Mouse (Mus musculus) cortical plate, adult 2 months (tissue): Measurements from ENCODE around the gene Map1b. TPM values are rescaled to one million over a fixed set of nuclear protein-coding genes. Genes with fewer than 3 reads are reported as not detected.
A peak's percentile ranks its signal among the peaks of the same experiment; 100 is the strongest.

Experiments used
- H3K27ac ChIP-seq: fragments of 200-500 bp; 2 replicates; pipeline ENCODE4 v1.5.1; 2012; ENCODE audit warnings: low read length, control low read depth, inconsistent platforms; ENCODE audit not compliant: insufficient read depth
- H3K4me1 ChIP-seq: fragments of 200-500 bp; 2 replicates; pipeline ENCODE4 v1.6.1; 2011; ENCODE audit warnings: low read length; ENCODE audit not compliant: control insufficient read depth, insufficient read depth
- H3K4me3 ChIP-seq: fragments of 200-500 bp; 2 replicates; pipeline ENCODE4 v1.5.1; 2011; ENCODE audit warnings: mild to moderate bottlenecking, low read length, control low read depth; ENCODE audit not compliant: insufficient read depth
- CTCF ChIP-seq: fragments of 200-500 bp; IDR thresholded peaks from 2 replicates; pipeline ENCODE4 v1.5.1; 2011; ENCODE audit warnings: mild to moderate bottlenecking, control low read depth, low read length; ENCODE audit not compliant: insufficient read depth; ENCODE audit errors: extremely low read depth
- POLR2A ChIP-seq: fragments of 200-500 bp; IDR thresholded peaks from 2 replicates; pipeline ENCODE4 v1.6.1; 2011; ENCODE audit warnings: mild to moderate bottlenecking, low read length, control low read depth; ENCODE audit not compliant: insufficient read depth; ENCODE audit errors: extremely low read depth
- polyA plus RNA-seq: library from polyadenylated mRNA; depleted of rRNA; stranded (reverse); fragments of >200 nt; gene quantifications from 2 replicates; pipeline ENCODE4 v1.2.3, GENCODE M21; 2012

Map1b gene
- polyA plus RNA-seq, 1 experiment: 134 TPM

DNA sequence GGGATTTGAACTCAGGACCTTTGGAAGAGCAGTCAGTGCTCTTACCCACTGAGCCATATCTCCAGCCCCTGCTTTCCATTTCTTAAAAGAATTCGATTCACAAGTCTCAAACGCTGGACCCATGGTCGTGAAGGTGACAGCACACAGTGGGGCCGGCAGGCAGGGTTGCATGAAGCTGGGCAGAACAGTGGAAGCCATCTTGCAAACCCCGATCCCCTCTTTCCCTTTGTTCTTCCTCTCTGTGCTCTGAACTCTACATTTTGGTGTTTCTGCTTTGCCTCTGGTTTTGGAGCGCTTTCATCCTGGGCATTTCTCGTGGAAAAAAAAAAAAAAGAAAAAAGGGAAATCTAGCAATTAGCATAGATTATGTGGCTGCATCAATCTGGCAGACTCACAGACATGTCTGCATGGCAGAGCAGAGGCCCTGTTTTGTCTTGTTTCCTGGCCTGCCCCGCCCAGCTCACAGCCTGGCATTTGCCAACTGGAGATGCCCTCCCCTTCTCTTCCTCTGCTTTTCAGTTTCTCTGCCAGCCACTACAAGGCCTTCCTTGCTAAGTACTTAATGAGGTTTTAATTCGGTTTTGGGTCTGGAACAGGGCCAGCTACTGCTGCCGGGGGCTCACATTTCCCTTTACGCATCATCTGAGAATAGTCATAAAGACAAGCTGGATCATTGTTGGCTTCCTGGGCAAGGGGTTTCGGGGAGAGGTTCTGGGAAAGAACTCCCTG lies 57.5 kb downstream of the Map1b start:
- no peak overlapping the region for H3K4me3 ChIP-seq
- no peak overlapping the region for H3K27ac ChIP-seq
- no peak for TF ChIP-seq CTCF
- no peak for TF ChIP-seq POLR2A

DNA sequence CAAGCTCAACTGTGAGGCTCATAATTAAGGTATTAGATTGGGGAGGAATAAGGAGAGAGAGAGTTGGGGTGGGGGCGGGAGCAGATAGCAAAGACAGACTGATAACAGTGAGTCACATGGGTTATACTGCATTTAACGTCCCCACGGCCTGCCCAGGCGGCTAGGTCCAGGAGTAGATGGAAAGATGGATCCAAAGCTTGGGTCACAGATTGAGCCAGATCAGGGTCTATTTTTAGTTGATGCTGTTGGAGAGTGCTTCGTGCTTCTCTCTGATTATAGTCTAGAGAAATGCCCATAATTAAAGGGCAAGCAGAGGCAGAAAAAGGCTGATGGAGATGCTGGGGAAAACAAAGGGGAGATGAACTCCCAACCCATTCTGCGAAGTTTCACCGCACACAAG lies 61.4 kb downstream of the Map1b start:
- Histone ChIP-seq H3K27ac (no peak overlapping the region), H3K4me1 (peaks cover 10% of the 10 kb centered on the region), H3K4me3 (no peak overlapping the region)
- TF ChIP-seq CTCF (no peak), POLR2A (no peak)

More for the DNA sequence above, 57.5 kb downstream of the Map1b start:
- H3K4me1 ChIP-seq: peaks cover 7% of the 10 kb centered on the region

- H3K27ac ChIP-seq: no peak overlapping the region
- peaks cover 17% of the 10 kb centered on the region for H3K4me1 ChIP-seq
- H3K4me3 ChIP-seq: no peak overlapping the region
- TF ChIP-seq POLR2A: no peak
- no peak for TF ChIP-seq CTCF
These were observed 63.9 kb downstream of the Map1b start for GRCm38 (mm10) chr13:99452444-99452843.

- TF ChIP-seq CTCF (no peak), POLR2A (no peak)
- Histone ChIP-seq H3K4me3 (no peak overlapping the region), H3K4me1 (peaks cover 24% of the 10 kb centered on the region), H3K27ac (no peak overlapping the region)
These were observed 65.1 kb downstream of the Map1b start for GRCm38 (mm10) chr13:99451276-99451675.

DNA sequence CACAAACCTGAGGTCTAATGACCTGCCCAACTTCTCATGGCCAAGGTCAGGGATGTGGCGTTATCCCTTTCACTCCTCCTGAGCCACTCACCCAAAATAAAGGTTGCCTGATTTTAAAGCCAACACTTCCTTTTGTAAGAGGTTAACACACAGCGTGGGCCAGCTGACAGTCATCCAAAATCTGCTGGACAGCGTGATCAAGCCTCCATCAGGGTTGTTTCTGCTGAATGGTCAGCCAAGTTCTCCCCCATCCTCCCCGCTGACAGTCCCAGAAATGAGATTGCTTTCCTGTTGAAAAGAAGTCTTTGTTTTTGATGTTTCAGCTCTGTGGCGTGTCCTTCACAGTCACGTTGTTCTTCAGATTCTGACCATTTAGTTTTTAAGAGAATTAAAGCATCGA lies 65.6 kb downstream of the Map1b start:
- TF ChIP-seq POLR2A: no peak
- TF ChIP-seq CTCF: no peak

DNA sequence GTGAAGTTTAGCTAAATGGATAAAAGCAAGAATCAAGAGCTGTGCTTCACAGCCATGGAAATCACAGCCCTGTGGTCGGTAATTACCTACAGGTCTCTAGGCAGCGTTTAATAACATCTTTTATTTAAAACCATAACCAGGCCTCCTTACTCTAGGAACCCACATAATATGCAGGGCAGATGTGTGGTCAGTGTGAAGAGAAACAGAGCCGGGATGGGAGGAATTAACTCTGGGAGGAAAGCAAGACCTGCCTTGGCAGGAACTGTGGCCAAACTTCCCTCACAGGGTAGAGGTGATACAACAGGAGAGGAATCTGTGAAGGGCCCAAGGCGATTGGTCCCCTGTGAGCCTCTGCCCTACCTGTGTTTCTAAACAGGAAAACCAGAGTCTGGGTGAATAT lies 66.8 kb downstream of the Map1b start:
- no peak overlapping the region for H3K27ac ChIP-seq
- TF ChIP-seq POLR2A (no peak), CTCF (no peak)
- peaks cover 32% of the 10 kb centered on the region for H3K4me1 ChIP-seq
- no peak overlapping the region for H3K4me3 ChIP-seq

More for the DNA sequence above, 65.6 kb downstream of the Map1b start:
- H3K4me1 ChIP-seq: peaks cover 27% of the 10 kb centered on the region
- no peak overlapping the region for H3K4me3 ChIP-seq
- H3K27ac ChIP-seq: no peak overlapping the region

DNA sequence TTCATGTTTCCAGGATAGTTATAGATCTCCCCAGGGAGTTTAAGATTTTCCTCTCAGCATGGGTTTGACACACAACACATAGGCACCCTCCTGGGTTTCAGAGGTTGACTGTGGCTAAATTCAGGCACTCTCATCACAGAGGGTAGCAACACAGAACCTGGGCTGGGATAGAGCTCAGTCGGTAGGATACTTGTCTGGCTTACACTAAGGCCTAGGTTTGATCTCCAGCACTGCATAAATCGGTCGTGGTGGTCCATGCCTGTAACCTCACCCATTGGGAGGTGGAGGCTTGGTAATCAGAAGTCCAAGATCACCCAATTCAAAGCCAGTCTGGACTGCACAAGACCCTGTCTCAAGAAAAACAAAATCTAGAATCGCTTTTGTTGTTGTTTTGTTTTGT lies 68.1 kb downstream of the Map1b start:
- Histone ChIP-seq H3K4me1 (peaks cover 38% of the 10 kb centered on the region), H3K27ac (no peak overlapping the region)
- TF ChIP-seq POLR2A (no peak), CTCF (no peak)

GRCm38 (mm10) chr13:99447403-99448199 lies 68.7 kb downstream of the Map1b start:
- TF ChIP-seq CTCF (no peak), POLR2A (no peak)
- Histone ChIP-seq H3K4me3 (no peak overlapping the region), H3K4me1 (peaks cover 41% of the 10 kb centered on the region), H3K27ac (peak overlapping the region; percentile 62)

More for the DNA sequence above, 68.1 kb downstream of the Map1b start:
- H3K4me3 ChIP-seq: no peak overlapping the region

- TF ChIP-seq POLR2A (no peak), CTCF (no peak)
- Histone ChIP-seq H3K4me1 (peaks cover 42% of the 10 kb centered on the region), H3K4me3 (no peak overlapping the region), H3K27ac (peak overlapping the region; percentile 62)
These were observed 69.3 kb downstream of the Map1b start for GRCm38 (mm10) chr13:99447002-99447401.

GRCm38 (mm10) chr13:99444880-99445279 lies 71.5 kb downstream of the Map1b start:
- Histone ChIP-seq H3K4me3 (no peak overlapping the region), H3K27ac (no peak overlapping the region), H3K4me1 (peaks cover 36% of the 10 kb centered on the region)
- TF ChIP-seq POLR2A (no peak), CTCF (no peak)
